ENCODE assay signal across 8 mouse cellular contexts in genomic region chr11:56999601-57000001, GRCm38 (mm10). TPM values are rescaled to one million over a fixed set of nuclear protein-coding genes. Genes with fewer than 3 reads are reported as not detected.
DNase-seq lines count a peak whose midpoint lies in the region.

No protein-coding gene starts in this region.

- intact Hi-C loops in gastrocnemius, postnatal 36 days (cut with DNase I), result no loop called here
- intact Hi-C loops in left cerebral cortex, postnatal 14 days (cut with DNase I), result no loop called here

- DNase-seq in kidney, postnatal 10 days, result peak; percentile 45
- no peak for DNase-seq in kidney, adult 8-10 months
- peak; percentile 36 for DNase-seq in adrenal gland, adult 8-10 months
- DNase-seq in gastrocnemius, postnatal 36 days, result peak; percentile 16 to 27
- peak; percentile 46 for DNase-seq in lung, postnatal 14 days
- no peak for DNase-seq in left cerebral cortex, postnatal 14 days (ENCODE audit: low spot score in 2 of 2)
- DNase-seq in spleen, postnatal 14 days (ENCODE audit: low spot score in 2 of 2), result no peak
- no peak for DNase-seq in frontal cortex, postnatal 14 days (ENCODE audit: low spot score in 2 of 2)

RNA-seq across cellular contexts. Expression of gene Gria1, which starts 11.6 kb away (rescaled TPM):
- total RNA-seq in adrenal gland, adult 8-10 months (2022), result under 1 TPM; 0.34 to 0.91 (median 0.65) TPM
- under 1 TPM; 0.05 to 0.17 TPM for total RNA-seq in gastrocnemius, postnatal 36 days (2021)
- 100 to 1,000 TPM; 199 to 218 TPM for total RNA-seq in left cerebral cortex, postnatal 14 days (2021)

Comparison
In these comparisons a context has a peak if more than half of its experiments do, and no peak if none do; other contexts are left out.
1. DNase-seq: peak in kidney, postnatal 10 days (single experiment), adrenal gland, adult 8-10 months (single experiment), gastrocnemius, postnatal 36 days (2 of 2) and lung, postnatal 14 days (single experiment); none in kidney, adult 8-10 months (0 of 2), left cerebral cortex, postnatal 14 days (0 of 2), spleen, postnatal 14 days (0 of 2) and frontal cortex, postnatal 14 days (0 of 2).
2. RNA of gene Gria1, which starts 11.6 kb away (total RNA-seq): 199 to 218 TPM in left cerebral cortex, postnatal 14 days; 0.34 to 0.91 TPM in adrenal gland, adult 8-10 months and 0.05 to 0.17 TPM in gastrocnemius, postnatal 36 days; every median in the first group is over 100 times any median in the second.